Mouse (Mus musculus): ENCODE measurements around the gene N4bp1.

DNA sequence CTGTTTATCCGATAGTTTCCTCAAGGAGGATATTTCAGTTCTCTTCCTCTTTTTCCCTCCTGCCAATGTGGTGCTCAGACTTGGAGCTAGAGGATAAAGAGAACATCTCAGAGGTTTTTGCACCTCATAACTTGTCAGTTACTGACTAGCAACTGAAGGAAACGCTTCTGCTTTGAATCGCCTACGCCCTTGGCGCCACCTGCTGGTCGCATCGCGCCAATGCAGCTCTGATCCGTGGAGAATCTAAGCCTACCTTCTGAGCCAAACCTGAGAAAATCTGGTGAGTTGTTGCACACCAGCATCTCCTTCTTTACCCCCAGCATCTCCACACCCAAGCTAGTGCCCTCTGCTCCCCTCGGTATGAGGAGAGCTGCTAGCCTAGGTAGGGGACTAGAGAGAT lies 18.0 kb upstream of the N4bp1 start:
- peak; percentile 98 for TF ChIP-seq CTCF (IDR thresholded peaks at IDR 0.05; ENCODE audit: borderline replicate concordance, insufficient read depth, low read length)
- no peak for TF ChIP-seq POLR2A (IDR thresholded peaks at IDR 0.05; ENCODE audit: low read depth, low read length)
